Mouse (Mus musculus): ENCODE measurements around the gene Cab39l. TPM values are rescaled to one million over a fixed set of nuclear protein-coding genes. Genes with fewer than 3 reads are reported as not detected.
"Not testable (repeated sequence)": the region's sequence is repeated elsewhere in the genome, so short reads cannot be mapped to it uniquely, and the experiment has no call there.

The Cab39l gene
- total RNA-seq, 4 experiments from 2014 or later: 22.7 to 31.4 (median 29.1) TPM

DNA sequence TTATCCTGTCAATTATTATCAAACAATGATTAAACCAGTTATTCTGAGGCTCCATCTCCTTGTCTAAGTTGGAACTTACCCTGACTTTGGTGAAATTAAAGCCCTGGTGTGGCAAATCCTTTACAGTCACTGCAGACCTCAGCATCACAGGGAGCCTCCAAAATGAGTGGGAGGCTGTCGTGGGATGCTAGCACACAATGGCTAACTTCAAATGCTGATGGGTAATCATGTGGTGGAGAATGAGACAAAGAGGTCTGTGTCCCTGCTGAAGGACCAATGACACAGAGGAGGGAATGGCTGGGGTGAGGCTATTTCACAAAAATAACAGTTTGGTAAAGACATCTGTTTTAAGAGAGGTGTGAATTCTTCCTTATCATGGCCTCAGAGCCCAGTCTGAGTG lies 117.1 kb downstream of the Cab39l start:
- no peak for DNase-seq (ENCODE audit: low spot score in 2 of 2)

- DNase-seq (ENCODE audit: low spot score in 2 of 2): no peak
These were observed 126.0 kb downstream of the Cab39l start for GRCm38 (mm10) chr14:59566756-59567155.

GRCm38 (mm10) chr14:59576385-59576784 lies 135.6 kb downstream of the Cab39l start:
- DNase-seq (ENCODE audit: low spot score in 2 of 2): no peak

GRCm38 (mm10) chr14:59590614-59591013 lies 149.8 kb downstream of the Cab39l start:
- no peak for DNase-seq (ENCODE audit: low spot score in 2 of 2)

DNA sequence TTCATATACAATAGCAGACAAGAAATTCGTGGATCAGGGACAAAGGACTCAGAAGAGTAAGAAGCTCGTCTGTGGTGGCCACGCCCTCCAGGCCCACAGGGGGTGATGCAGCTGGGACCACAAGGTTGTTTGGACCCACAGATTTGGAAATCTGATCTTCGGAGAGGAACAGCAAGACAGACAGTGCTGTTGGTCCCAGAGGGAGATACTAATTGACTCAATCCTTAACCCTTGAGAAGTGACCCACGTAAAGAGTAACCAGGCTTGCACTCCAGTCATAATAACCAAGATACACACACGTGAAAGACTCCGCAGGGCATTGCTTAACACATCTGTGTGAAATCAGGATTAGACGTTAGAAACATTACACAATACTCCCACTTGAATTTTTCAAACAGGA lies 151.1 kb downstream of the Cab39l start:
- DNase-seq (ENCODE audit: low spot score in 2 of 2): no peak

- no peak for DNase-seq (ENCODE audit: low spot score in 2 of 2)
These were observed 151.8 kb downstream of the Cab39l start for GRCm38 (mm10) chr14:59592593-59592992.

DNA sequence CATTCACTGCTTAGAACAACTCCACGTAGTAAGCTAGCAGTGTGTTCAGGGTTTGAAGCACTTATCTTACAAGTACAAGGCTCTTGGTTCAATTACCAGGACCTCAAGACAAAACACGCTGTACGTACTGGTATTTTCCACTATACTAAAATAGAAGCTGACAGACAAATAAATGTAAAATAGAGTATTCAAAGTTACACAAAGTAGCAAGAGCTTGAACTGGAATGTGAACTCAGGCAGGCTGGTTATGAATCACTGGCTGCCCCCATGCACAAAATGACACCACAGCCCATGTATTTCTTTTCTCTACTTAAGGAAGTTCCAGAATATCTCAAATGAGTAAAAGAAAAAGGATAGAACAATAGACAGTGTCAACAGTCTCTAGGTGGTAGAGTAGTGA lies 154.2 kb downstream of the Cab39l start:
- DNase-seq (ENCODE audit: low spot score in 2 of 2): no peak

GRCm38 (mm10) chr14:59597398-59598259 lies 156.9 kb downstream of the Cab39l start, which contains the start of gene Cdadc1:
Gene Cdadc1, minus strand, starts transcription at chr14:59597959.
- DNase-seq (ENCODE audit: low spot score in 2 of 2): peak; percentile 88 to 100

GRCm38 (mm10) chr14:59598260-59598627 lies 157.5 kb downstream of the Cab39l start:
- no peak for DNase-seq (ENCODE audit: low spot score in 2 of 2)

- DNase-seq (ENCODE audit: low spot score in 2 of 2): no peak
These were observed 163.4 kb downstream of the Cab39l start for GRCm38 (mm10) chr14:59604002-59604645.

GRCm38 (mm10) chr14:59605671-59606353 lies 165.0 kb downstream of the Cab39l start:
- DNase-seq (ENCODE audit: low spot score in 2 of 2): peak; percentile 33 to 52

DNA sequence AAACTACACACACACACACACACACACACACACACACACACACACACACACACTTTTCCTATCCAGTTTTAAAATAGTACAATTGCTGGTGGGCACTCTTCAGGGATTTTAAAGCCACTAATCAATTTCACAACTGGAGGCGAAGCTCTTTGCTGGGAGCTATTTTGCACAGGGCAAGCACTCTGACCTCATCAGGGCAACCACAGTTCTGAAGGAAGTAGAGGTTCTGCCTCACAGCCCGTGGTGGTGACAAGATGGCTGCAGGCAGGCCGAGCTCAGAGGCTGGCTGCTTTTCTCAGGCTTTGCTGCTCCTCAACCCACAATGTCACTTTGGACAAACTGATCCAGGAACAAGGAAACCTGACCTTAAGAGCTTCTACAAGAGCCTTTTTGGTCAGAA lies 166.2 kb downstream of the Cab39l start:
- DNase-seq (ENCODE audit: low spot score in 2 of 2): no peak

DNA sequence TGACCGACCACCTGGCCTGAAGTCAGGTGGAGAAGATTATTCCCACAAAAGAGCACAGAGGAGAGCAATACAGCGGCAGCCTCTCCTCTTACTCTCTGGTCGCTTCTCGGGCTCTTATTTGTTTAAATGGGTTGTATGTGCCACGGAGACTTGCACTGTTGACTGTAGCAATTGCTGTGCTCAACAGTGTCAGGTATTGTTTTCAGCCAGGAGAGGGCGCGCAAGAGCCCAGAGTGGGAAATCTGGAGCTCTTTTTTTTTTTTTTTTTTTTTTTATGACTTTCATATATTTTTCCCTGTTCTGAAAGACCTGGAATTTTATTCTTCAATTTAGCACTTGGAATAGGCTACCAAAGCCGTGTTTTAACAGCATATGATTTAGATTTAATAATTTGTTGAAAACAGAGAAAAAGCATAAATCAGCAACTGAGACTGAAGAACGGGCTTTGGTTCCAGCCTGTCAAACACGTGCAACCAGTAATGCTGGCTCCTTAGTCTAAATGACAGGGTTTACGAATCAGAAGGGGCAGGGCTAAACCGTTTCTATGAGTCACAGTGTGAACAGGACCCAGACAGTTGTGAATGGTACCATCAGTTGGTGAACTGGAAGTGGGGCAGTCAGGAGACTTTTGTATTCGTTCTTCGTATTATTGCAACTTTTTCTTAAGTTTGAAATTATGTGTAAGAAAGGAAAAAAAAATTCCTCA lies 172.3 kb downstream of the Cab39l start:
- no peak for DNase-seq (ENCODE audit: low spot score in 2 of 2)

DNA sequence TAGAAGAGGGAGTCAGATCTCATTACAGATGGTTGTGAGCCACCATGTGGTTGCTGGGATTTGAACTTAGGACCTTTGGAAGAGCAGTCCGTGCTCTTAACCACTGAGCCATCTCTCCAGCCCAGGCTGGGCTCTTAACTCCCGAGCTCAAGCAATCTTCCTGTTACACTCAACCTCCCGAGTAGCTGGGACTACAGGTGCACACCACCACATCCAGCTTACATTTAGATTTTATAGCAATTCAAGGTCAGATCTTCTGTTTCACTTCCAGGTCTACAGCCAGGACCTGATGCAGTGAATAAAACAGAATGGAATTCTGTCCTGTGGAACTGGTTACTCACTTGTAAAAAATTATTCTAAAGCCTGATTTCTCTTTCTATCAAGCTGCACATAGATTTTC lies 173.4 kb downstream of the Cab39l start:
- not testable (repeated sequence) for DNase-seq (ENCODE audit: low spot score in 2 of 2)

- DNase-seq (ENCODE audit: low spot score in 2 of 2): no peak
These were observed 176.0 kb downstream of the Cab39l start for GRCm38 (mm10) chr14:59616802-59617201.

- no peak for DNase-seq (ENCODE audit: low spot score in 2 of 2)
These were observed 183.6 kb downstream of the Cab39l start for GRCm38 (mm10) chr14:59624326-59624885.

DNA sequence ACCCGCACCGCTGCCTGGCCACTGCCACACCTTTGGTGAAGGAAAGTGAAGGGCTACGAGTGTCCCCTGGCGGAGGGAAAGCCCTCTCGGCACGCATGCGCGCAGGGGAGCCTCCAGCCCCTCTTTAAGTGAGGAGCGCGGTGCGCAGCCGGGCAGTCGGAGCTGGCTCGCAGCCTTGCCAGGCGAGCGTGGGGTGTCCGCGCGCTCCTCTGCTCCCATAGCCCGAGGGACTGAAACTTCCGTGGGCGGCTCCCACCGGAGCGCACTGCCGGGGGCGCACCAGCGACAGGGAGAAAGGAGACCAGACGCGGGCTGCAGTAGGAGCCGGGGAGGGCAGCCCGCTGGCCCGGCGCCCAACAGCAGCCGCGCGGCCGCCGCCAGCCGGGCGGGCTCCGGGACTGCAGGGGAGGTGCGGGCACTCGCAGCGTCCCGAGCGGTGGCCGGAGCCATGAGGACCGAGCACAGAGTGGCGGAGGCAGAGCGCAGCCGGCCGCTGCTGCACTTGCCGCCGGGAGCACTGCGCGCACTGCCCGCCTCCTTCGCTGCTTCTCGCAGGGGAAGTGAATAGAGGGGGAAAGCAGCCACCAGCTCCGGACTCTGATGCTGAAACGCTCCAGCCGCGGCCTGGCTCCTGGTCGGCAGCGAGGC lies 184.5 kb downstream of the Cab39l start, which contains the start of gene Shisa2:
Gene Shisa2, plus strand, starts transcription at position 151 of the 648 bp plus-strand sequence.
- peak; percentile 39 to 50 for DNase-seq (ENCODE audit: low spot score in 2 of 2)

DNA sequence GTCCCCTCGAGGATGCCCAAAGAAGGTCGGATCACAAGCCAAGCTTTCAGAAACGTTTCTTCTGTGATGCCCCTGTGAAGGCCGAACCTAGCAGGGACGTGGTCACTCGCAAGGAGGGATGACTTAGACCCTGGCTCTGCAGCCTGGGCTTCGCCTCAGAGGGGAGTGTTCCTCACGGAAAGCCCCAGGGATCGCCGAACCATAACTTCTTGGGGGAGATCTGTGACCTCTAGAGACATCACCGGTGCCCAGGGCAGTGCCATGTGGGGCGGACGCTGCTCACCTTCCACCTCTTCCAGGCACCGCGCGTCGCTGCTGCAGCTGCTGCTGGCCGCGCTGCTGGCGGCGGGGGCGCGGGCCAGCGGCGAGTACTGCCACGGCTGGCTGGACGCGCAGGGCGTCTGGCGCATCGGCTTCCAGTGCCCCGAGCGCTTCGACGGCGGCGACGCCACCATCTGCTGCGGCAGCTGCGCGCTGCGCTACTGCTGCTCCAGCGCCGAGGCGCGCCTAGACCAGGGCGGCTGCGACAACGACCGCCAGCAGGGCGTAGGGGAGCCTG lies 185.1 kb downstream of the Cab39l start:
- peak in 1 of 2 experiments; percentile 8 for DNase-seq (ENCODE audit: low spot score in 2 of 2)

DNA sequence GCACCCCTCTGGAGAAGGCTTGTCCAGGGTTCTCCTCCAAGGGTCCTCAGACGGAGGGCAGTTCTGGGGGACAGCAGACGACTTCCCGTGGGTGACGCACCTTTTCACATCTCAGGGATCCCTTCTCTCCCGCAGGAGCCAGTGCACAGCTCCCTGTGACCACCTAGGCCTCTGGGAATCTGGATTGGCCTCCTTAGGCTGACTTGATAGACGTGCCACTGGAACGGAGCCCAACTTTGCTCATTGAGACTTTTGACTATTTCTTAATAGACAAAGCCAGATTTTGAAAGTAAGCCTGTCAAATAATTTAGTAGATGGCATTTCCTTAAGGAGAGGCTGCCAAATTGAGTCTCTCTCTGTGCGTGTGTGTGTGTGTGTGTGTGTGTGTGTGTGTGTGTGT lies 185.9 kb downstream of the Cab39l start:
- no peak for DNase-seq (ENCODE audit: low spot score in 2 of 2)

DNA sequence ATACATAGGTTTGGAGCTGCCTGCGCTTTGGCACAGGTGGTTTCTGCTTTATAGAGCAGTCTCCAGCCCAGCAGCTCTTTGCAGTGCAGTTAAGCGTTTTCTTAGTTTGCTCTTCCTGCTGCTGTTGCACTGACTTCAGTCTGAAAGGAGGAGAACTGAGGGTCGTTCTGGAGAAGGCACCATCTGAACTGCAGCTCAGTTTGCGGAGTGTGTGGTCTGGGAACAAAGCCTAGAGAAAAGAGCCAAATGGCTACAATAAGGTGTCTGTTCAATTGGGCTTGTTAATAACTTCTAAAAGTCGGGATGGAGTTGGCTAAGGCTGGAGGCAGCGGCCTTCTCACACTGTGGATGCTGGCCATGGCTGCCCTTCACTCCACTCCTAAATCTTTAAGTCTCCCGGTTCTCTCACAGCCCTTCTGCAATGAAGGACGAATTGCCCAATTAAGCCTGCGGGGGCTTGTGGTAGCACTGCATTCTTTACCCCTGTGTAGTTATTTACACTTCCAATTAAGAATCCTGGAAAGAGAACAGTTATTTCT lies 186.4 kb downstream of the Cab39l start:
- DNase-seq (ENCODE audit: low spot score in 2 of 2): no peak
